Mouse (Mus musculus) natural killer cell, adult 2 months (primary cell): ENCODE data around the gene Cd24a.

Experiments used
- DNase-seq, 2 experiments: peaks; one replicate each; pipeline ENCODE4 v3.0.0; 2022; ENCODE audit warnings: low spot score in 2 of 2

Gene Cd24a

GRCm38 (mm10) chr10:43625578-43625977 is 47.5 kb downstream of the Cd24a start:
- DNase-seq = no peak

GRCm38 (mm10) chr10:43629216-43629615 is 51.1 kb downstream of the Cd24a start:
- DNase-seq = no peak

- DNase-seq = no peak
Observed at GRCm38 (mm10) chr10:43629857-43630256, 51.8 kb downstream of the Cd24a start.

DNA sequence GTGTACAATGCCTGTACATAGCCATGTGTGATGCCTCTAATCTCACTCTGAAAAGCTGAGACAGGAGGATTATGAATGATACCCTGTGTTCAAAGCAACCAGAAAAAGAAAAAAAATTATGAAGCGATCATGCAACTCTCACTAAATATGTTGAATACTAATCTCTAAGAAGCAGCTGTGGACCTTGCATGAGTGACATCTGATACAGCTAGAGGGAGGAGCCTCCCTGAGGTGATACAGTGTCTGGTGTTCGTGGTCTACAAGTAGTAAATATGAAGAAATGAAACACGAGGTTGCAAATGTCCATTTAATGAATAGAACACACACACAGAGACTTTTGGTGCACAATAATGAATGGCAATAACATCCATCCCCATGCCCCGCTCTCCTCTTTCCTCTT is 52.5 kb downstream of the Cd24a start:
- DNase-seq = no peak

DNA sequence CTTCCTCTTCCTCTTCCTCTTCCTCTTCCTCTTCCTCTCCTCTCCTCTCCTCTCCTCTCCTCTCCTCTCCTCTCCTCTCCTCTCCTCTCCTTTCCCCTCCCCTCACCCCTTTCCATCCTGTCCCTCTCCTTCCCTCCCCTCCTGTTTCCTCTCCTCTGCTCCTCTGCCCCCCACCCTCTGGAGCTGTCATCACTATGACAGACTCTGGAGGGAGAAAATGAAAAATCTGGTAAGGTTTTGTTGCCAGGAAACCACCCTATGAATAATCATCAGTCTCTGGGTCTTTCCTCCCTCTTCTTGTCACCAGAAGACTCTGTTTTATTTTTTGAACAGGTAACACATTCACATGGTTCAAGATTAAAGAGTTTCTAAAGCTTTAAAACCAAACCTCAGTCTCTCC is 53.0 kb downstream of the Cd24a start:
- DNase-seq = no peak

- DNase-seq = no peak
Observed at GRCm38 (mm10) chr10:43631639-43632354, 53.7 kb downstream of the Cd24a start.

DNA sequence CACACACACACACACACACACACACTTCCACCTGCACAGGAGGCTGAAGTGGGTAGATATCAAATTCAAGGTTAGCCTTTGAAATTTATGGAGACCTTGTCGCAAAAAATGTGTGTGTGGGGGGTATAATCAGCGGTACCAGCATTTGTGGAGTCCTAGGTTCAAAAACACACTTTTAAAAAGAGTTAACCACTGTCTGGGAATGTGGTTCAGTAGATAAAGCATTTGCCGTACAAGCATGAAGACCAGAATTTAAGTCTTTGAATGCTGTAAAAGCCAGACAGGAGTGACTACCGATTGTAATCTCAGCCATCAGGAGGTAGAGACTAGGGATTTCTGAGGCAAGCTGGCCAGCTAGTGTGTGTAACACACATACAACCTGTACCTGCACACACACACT is 55.0 kb downstream of the Cd24a start:
- no peak for DNase-seq
